In the genomic region with DNA sequence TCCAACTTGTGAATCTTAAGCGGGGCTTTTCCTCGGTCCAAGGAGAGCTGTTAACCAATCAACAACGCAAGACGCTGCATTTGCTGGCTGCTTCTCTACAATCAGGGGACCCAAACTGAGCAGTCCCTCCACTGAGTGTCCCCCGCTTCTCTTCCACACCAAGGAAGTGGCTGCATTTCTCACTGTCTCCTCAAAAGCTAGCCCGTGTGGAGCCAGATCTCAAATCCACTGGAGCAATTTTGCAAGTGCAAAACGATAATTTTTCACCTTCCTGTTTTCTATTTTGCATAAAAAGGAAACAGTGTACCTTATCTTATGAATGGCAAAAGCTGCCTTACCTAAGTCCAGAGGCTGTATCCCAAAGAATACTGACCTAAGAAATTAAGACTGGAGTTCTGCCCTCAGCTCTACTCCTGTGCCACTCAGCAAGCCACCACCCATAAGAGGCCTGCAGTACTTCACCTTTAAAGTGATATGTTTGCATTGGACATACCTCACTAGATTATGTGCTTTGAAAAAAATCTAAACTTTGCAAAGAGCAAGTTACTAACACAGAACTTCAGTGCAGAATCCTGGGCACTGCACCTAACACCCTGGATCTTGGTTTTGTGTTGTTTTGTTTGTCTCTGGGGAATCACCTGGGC, we compare ENCODE assay signal across 8 mouse cellular contexts. TPM values are rescaled to one million over a fixed set of nuclear protein-coding genes. Genes with fewer than 3 reads are reported as not detected.
DNase-seq lines count a peak whose midpoint lies in the region; ATAC-seq and TF ChIP-seq lines count a peak whose summit lies in the region.

No protein-coding gene starts in this region.

- H3K9me3 ChIP-seq in ES-Bruce4 (replicated peaks; ENCODE audit: control insufficient read depth, insufficient read depth, low read length, poor library complexity, severe bottlenecking): no peaks in the 10 kb centered on the region
- no peaks in the 10 kb centered on the region for H3K9me3 ChIP-seq in heart, embryonic 14.5 days (ENCODE audit: control insufficient read depth, low read length)
- H3K9me3 ChIP-seq in liver, embryonic 15.5 days (replicated peaks): no peaks in the 10 kb centered on the region

- no peak for TF ChIP-seq POLR2A in ES-Bruce4 (IDR thresholded peaks at IDR 0.05; ENCODE audit: insufficient read depth, low read length)

- H3K27ac ChIP-seq in ES-Bruce4 (ENCODE audit: insufficient read depth, low read length): no peak overlapping the region
- H3K27ac ChIP-seq in heart, embryonic 14.5 days (replicated peaks in 1 of 2; ENCODE audit: control insufficient read depth in 1 of 2, insufficient read depth in 1 of 2, low read depth in 2 of 2, low read length in 2 of 2): no peak overlapping the region
- no peak overlapping the region for H3K27ac ChIP-seq in liver, embryonic 15.5 days (replicated peaks)

- H3K4me2 ChIP-seq in heart, embryonic 14.5 days (ENCODE audit: low read length): peak overlapping the region; percentile 65
- H3K4me2 ChIP-seq in liver, embryonic 15.5 days: peak overlapping the region; percentile 29

- peak overlapping the region; percentile 55; the same call in 1 of the 2 replicates for H3K9ac ChIP-seq in ES-Bruce4 (ENCODE audit: low read depth, poor library complexity, severe bottlenecking)
- peak overlapping the region; percentile 62 for H3K9ac ChIP-seq in heart, embryonic 14.5 days (ENCODE audit: low read length)
- no peak overlapping the region for H3K9ac ChIP-seq in liver, embryonic 15.5 days

- ATAC-seq in frontal cortex, adult (ENCODE audit: low TSS enrichment): peak; percentile 47
- no peak for ATAC-seq in heart, embryonic 14.5 days (ENCODE audit: insufficient number of reproducible peaks, insufficient read depth, low FRiP score, low read depth)
- ATAC-seq in liver, embryonic 15.5 days (ENCODE audit: insufficient read depth): no peak

- no peak for DNase-seq in frontal cortex, postnatal 25 days (ENCODE audit: low spot score in 2 of 2)
- no peak for DNase-seq in Muller cell, postnatal 12 days (ENCODE audit: inconsistent ontology term)
- DNase-seq in layer of hippocampus, postnatal 10 days (ENCODE audit: low spot score in 2 of 2): no peak
- no peak for DNase-seq in left cerebral cortex, adult 11 months (ENCODE audit: low spot score)

- TF ChIP-seq EP300 in ES-Bruce4 (IDR thresholded peaks at IDR 0.05; ENCODE audit: insufficient read depth, low read depth, low read length): no peak

- H3K36me3 ChIP-seq in ES-Bruce4 (ENCODE audit: control insufficient read depth, insufficient read depth, low read length, poor library complexity, severe bottlenecking): no peaks in the 10 kb centered on the region
- no peaks in the 10 kb centered on the region for H3K36me3 ChIP-seq in heart, embryonic 14.5 days (ENCODE audit: control insufficient read depth, insufficient read depth, low read length)
- no peaks in the 10 kb centered on the region for H3K36me3 ChIP-seq in liver, embryonic 15.5 days (replicated peaks)

- WGBS in heart, embryonic 14.5 days: 15% methylated on average over 7 of the region's 7 CpGs
- WGBS in liver, embryonic 15.5 days (ENCODE audit: insufficient replicate concordance): 15% methylated on average over 7 of the region's 7 CpGs

- no peaks in the 10 kb centered on the region for H3K27me3 ChIP-seq in ES-Bruce4 (ENCODE audit: control insufficient read depth, insufficient read depth, low read length, poor library complexity, severe bottlenecking)
- no peaks in the 10 kb centered on the region for H3K27me3 ChIP-seq in heart, embryonic 14.5 days (ENCODE audit: control insufficient read depth, insufficient read depth, low read length)
- no peaks in the 10 kb centered on the region for H3K27me3 ChIP-seq in liver, embryonic 15.5 days

- H3K4me3 ChIP-seq in ES-Bruce4 (ENCODE audit: low read depth, low read length): no peak overlapping the region
- peak overlapping the region; percentile 4 to 17; a peak in 3 of 4 replicates for H3K4me3 ChIP-seq in heart, embryonic 14.5 days (ENCODE audit: control insufficient read depth in 1 of 2, insufficient read depth in 1 of 2, low read depth in 1 of 2, low read length in 2 of 2)
- no peak overlapping the region for H3K4me3 ChIP-seq in liver, embryonic 15.5 days (replicated peaks)

- H3K4me1 ChIP-seq in ES-Bruce4 (ENCODE audit: control insufficient read depth, insufficient read depth, low read length): peaks cover 9% of the 10 kb centered on the region
- peaks cover 10 to 30% of the 10 kb centered on the region in 2 experiments for H3K4me1 ChIP-seq in heart, embryonic 14.5 days (ENCODE audit: control insufficient read depth in 2 of 2, insufficient read depth in 2 of 2, low read length in 2 of 2)
- peaks cover 9% of the 10 kb centered on the region for H3K4me1 ChIP-seq in liver, embryonic 15.5 days (replicated peaks)

- no peak for TF ChIP-seq CTCF in ES-Bruce4 (IDR thresholded peaks at IDR 0.05; ENCODE audit: low read depth, low read length)

RNA-seq across cellular contexts. Expression of gene Nap1l1, which starts 52.7 kb away (rescaled TPM):
- polyA plus RNA-seq in ES-Bruce4 (2011; ENCODE audit: insufficient read depth, insufficient read length, low read depth, missing spikeins): 1,132 and 1,280 TPM in 2 replicates
- polyA plus RNA-seq in heart, embryonic 14.5 days (2014; fragmentation: Nextera tagmentation; extraction: Ambion mirVana): 124 and 133 TPM in 2 replicates
- 69.6 and 83.5 TPM in 2 replicates for polyA plus RNA-seq in liver, embryonic 15.5 days (2015; fragmentation: Nextera tagmentation; extraction: Ambion mirVana)
- total RNA-seq in layer of hippocampus, postnatal 10 days (2021): 100 to 1,000 TPM; 202 to 209 TPM

Comparison
In these comparisons a context has a peak if more than half of its experiments do, and no peak if none do; other contexts are left out.
1. H3K4me3 ChIP-seq: peak in heart, embryonic 14.5 days (2 of 2); none in ES-Bruce4 (single experiment) and liver, embryonic 15.5 days (single experiment).